Mouse (Mus musculus) bone marrow macrophage, adult 2 months (primary cell): ENCODE measurements at regions not wholly inside any gene's neighbourhood (a gene's known extent, or its start where the extent isn't known, plus 50 kb on each side); places are given as distances from the start of the nearest gene placed in this dataset.

Experiments used
- CTCF ChIP-seq: IDR thresholded peaks from 2 replicates; pipeline ENCODE4 v1.5.1; 2012; ENCODE audit warnings: low read depth, mild to moderate bottlenecking, low read length, moderate library complexity
- POLR2A ChIP-seq: IDR thresholded peaks from 2 replicates; pipeline ENCODE4 v1.6.1; 2012; ENCODE audit warnings: mild to moderate bottlenecking, low read depth, low read length, borderline replicate concordance

DNA sequence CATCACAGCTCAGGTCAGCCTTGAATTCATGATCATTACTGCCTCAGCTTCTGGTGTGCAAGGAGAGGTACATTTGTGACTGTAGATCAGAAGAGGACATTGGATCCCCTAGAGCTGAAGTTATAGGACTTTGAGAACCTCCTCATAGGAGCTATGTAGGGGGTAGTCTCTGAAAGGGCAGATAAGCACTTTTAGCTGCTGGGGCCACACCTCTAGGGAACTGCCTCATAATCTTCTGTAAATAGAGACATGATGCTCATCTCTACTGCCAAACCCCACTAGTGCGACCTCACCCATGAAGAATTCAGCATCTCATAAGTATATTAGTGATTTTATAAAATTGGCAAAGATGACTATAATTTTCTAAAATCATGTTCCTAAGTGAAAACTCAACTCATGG, 80.7 kb upstream of the Marcks start:
- TF ChIP-seq CTCF = no peak
- TF ChIP-seq POLR2A = no peak
